Mouse (Mus musculus): Measurements from ENCODE around the gene Foxe1.

Gene Foxe1

DNA sequence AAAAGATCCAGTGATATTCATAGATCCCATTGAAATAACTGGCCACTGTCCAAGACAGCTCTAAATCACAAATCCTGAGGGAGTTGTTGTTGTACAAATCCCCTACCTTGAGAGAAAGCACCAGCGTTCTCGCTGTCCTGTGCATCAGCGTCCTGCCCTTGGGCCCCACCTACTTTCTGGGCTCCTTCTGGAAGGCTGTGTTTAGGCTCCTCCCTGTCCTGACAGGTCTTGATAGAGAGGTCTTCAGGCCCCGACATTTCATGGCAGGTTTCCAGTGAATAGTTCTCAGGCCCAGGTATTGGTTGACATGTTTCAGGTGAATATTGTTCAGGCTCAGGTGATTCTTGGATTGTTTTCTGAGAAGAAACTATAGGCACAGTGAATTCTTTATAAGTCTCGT lies 52.3 kb downstream of the Foxe1 start:
- in situ Hi-C loops (cut with MseI, MboI), result no loop called here

Data from mouse trophoblast stem cell (cell line).